Mouse (Mus musculus): ENCODE measurements around the gene Cars2. TPM values are rescaled to one million over a fixed set of nuclear protein-coding genes. Genes with fewer than 3 reads are reported as not detected.
A peak's percentile ranks its signal among the peaks of the same experiment; 100 is the strongest.
"Not testable (repeated sequence)": the region's sequence is repeated elsewhere in the genome, so short reads cannot be mapped to it uniquely, and the experiment has no call there.

The Cars2 gene
- polyA plus RNA-seq, 1 experiment from 2014 or later: 29.9 TPM

DNA sequence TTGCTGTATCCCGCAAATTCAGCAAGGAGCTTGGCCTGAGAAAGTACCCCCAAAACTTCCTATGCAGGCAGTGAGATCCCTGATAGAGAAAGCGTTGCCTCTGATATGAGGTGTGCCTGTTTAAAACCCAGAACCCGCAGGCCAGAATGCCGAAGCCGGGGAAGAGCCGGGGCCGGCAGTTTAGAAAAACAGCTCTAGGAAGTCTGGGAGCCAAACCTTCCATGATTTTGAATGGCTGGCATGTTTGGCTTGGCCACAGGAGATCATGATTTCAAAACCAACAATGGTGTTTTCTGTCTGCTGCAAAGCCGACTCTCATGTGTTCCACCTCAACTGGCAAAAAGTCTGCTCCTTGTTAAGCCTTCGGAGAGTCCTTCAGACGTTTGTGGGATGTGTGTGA, 1.8 kb upstream of the Cars2 start:
- H3K27ac ChIP-seq (ENCODE audit: low read depth): no peak overlapping the region
- no peak overlapping the region for H3K9ac ChIP-seq (ENCODE audit: low read length)
- no peaks in the 10 kb centered on the region for H3K27me3 ChIP-seq (replicated peaks; ENCODE audit: control insufficient read depth, insufficient read depth, low read length)
- no peak for ATAC-seq (replicated peaks; ENCODE audit: low FRiP score, low TSS enrichment, low read depth)
- no peak for DNase-seq (ENCODE audit: low spot score)
- no peak overlapping the region for H3K4me2 ChIP-seq (ENCODE audit: low read length)
- no peaks in the 10 kb centered on the region for H3K9me3 ChIP-seq (ENCODE audit: control insufficient read depth, low read length)
- 84% methylated on average over 10 of the region's 10 CpGs for WGBS
- H3K4me1 ChIP-seq (replicated peaks; ENCODE audit: control insufficient read depth, insufficient read depth, low read length): peaks cover 17% of the 10 kb centered on the region
- peaks cover 2% of the 10 kb centered on the region; the same call in 1 of the 2 replicates for H3K36me3 ChIP-seq (ENCODE audit: control insufficient read depth, insufficient read depth, low read length)
- H3K4me3 ChIP-seq (ENCODE audit: low read depth, low read length): no peak overlapping the region

DNA sequence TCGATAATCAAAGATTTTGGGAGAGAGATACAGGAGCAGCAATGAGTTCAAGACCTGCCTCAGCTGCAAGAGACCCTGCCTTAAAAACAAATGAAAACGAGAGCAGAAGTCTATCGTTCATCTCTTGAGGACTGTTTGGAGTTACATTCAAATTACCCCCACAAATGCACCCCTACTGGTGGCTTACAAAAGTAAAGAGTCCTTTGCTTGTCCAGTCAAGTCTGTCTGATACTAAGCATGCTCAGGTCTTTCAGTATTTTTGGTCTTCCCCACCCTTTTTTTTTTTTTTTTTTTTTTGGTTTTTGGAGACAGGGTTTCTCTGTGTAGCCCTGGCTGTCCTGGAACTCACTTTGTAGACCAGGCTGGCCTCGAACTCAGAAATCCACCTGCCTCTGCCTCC, 914 bp upstream of the Cars2 start:
- 79% methylated on average over 3 of the region's 4 CpGs for WGBS
- H3K4me2 ChIP-seq (ENCODE audit: low read length); DNase-seq (ENCODE audit: low spot score); H3K4me3 ChIP-seq (ENCODE audit: low read depth, low read length); H3K27me3 ChIP-seq (replicated peaks; ENCODE audit: control insufficient read depth, insufficient read depth, low read length); ATAC-seq (replicated peaks; ENCODE audit: low FRiP score, low TSS enrichment, low read depth); H3K9ac ChIP-seq (ENCODE audit: low read length); H3K36me3 ChIP-seq (ENCODE audit: control insufficient read depth, insufficient read depth, low read length); H3K27ac ChIP-seq (ENCODE audit: low read depth); H3K9me3 ChIP-seq (ENCODE audit: control insufficient read depth, low read length): not testable (repeated sequence)
- H3K4me1 ChIP-seq (replicated peaks; ENCODE audit: control insufficient read depth, insufficient read depth, low read length): peaks cover 17% of the 10 kb centered on the region

DNA sequence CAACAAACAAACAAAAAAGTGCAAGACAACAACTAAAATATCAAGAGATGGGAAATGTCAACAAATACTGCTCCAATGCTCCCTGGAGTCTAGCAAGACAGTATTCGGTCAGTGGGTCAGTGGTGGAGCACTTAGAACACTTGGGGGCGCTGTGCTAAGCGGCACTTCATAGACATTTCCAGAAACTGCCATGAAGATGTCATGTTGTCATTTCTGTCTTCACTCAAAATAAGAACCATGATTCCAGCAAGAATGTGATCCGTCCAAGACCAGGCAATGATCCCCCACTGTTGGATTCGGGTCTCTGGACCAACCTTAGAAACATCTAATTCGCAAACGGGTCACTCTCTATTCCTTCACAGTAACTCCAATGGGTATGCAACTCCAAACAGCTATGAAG, 877 bp downstream of the Cars2 start:
- WGBS: 28% methylated on average over 7 of the region's 7 CpGs

DNA sequence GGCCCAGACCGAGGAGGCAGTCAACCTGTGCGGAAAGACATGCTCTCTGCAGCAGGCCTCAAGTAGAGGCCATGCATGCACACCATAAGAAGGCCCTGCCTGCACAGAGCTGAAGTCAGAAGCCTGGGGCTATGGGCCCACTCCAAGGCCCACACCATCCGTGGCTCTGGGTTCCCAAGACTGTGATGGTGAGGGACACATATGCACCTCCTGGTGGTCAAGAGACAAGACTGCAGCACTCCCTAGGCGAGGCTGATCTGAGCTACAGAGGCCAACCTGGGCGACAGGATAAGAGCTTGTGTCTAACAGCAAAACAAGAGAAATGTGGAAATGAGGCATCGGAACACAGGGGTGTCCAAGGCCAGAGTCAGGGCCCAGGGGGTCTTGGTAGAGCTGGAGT, 3.5 kb downstream of the Cars2 start:
- WGBS: 70% methylated on average over 6 of the region's 6 CpGs
- H3K9me3 ChIP-seq (ENCODE audit: control insufficient read depth, low read length): no peaks in the 10 kb centered on the region
- no peak overlapping the region for H3K4me3 ChIP-seq (ENCODE audit: low read depth, low read length)
- H3K4me1 ChIP-seq (replicated peaks; ENCODE audit: control insufficient read depth, insufficient read depth, low read length): peaks cover 6% of the 10 kb centered on the region
- no peaks in the 10 kb centered on the region for H3K27me3 ChIP-seq (replicated peaks; ENCODE audit: control insufficient read depth, insufficient read depth, low read length)
- ATAC-seq (replicated peaks; ENCODE audit: low FRiP score, low TSS enrichment, low read depth) (no peak), DNase-seq (ENCODE audit: low spot score) (no peak)
- no peak overlapping the region for H3K27ac ChIP-seq (ENCODE audit: low read depth)
- no peak overlapping the region for H3K9ac ChIP-seq (ENCODE audit: low read length)
- no peak overlapping the region for H3K4me2 ChIP-seq (ENCODE audit: low read length)
- H3K36me3 ChIP-seq (ENCODE audit: control insufficient read depth, insufficient read depth, low read length): peaks cover 26% of the 10 kb centered on the region; the same call in 1 of the 2 replicates

More for the DNA sequence above, 877 bp downstream of the Cars2 start:
- peak; percentile 79 for DNase-seq (ENCODE audit: low spot score)
- Histone ChIP-seq H3K4me3 (ENCODE audit: low read depth, low read length) (peak overlapping the region; percentile 81), H3K27ac (ENCODE audit: low read depth) (peak overlapping the region; percentile 84), H3K4me1 (replicated peaks; ENCODE audit: control insufficient read depth, insufficient read depth, low read length) (peaks cover 17% of the 10 kb centered on the region), H3K9ac (ENCODE audit: low read length) (peak overlapping the region; percentile 75), H3K27me3 (replicated peaks; ENCODE audit: control insufficient read depth, insufficient read depth, low read length) (no peaks in the 10 kb centered on the region), H3K36me3 (ENCODE audit: control insufficient read depth, insufficient read depth, low read length) (peaks cover 15% of the 10 kb centered on the region; the same call in 1 of the 2 replicates), H3K4me2 (ENCODE audit: low read length) (peak overlapping the region; percentile 55), H3K9me3 (ENCODE audit: control insufficient read depth, low read length) (no peaks in the 10 kb centered on the region)
- no peak for ATAC-seq (replicated peaks; ENCODE audit: low FRiP score, low TSS enrichment, low read depth)

DNA sequence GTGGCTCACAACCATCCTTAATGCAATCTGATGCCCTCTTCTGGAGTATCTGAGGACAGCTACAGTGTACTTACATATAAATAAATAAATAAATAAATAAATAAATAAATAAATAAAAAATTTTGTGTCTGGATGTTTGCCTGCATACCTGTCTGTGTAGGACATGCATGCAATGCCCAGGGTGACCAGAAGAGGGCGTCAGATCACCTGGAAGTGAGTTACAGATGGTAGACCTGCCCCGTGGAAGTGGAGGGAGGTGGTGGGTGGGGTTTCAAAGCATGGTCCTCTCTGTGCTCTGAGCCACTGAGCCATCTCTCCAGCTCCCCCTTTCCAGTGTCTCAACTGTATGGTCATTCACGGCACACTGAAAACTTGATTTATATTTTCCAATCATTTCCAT, 6.2 kb downstream of the Cars2 start:
- DNase-seq (ENCODE audit: low spot score) (peak; percentile 60), ATAC-seq (replicated peaks; ENCODE audit: low FRiP score, low TSS enrichment, low read depth) (no peak)
- Histone ChIP-seq H3K9me3 (ENCODE audit: control insufficient read depth, low read length) (no peaks in the 10 kb centered on the region), H3K4me1 (replicated peaks; ENCODE audit: control insufficient read depth, insufficient read depth, low read length) (0 out of 2 replicates have a peak, but pooled peaks cover under 1% of the 10 kb centered on the region), H3K36me3 (ENCODE audit: control insufficient read depth, insufficient read depth, low read length) (peaks cover 48% of the 10 kb centered on the region), H3K9ac (ENCODE audit: low read length) (no peak overlapping the region), H3K4me2 (ENCODE audit: low read length) (no peak overlapping the region), H3K27me3 (replicated peaks; ENCODE audit: control insufficient read depth, insufficient read depth, low read length) (no peaks in the 10 kb centered on the region), H3K27ac (ENCODE audit: low read depth) (no peak overlapping the region), H3K4me3 (ENCODE audit: low read depth, low read length) (no peak overlapping the region)
- WGBS: 46% methylated on average over 3 of the region's 3 CpGs

DNA sequence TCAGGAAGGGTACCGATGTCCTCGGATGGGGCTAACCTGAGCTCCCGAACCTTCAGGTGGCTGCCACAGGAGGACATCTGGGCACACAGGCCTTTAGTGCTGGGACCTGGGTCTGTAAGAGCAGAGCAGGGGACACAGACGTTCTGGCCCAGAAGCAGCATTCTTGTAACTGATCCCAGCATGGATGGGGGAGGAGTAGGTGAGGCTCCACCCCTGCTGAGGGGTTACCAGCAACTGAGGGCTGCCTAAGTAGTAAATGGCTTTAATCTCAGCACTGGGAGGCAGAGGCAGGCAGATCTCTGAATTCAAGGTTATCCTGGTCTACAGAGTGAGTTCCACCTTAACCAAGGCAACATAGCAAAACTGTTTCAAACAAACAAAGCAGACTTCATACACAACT, 7.7 kb downstream of the Cars2 start:
- WGBS: 83% methylated on average over 4 of the region's 4 CpGs
- ATAC-seq (replicated peaks; ENCODE audit: low FRiP score, low TSS enrichment, low read depth) (no peak), DNase-seq (ENCODE audit: low spot score) (no peak)
- H3K36me3 ChIP-seq (ENCODE audit: control insufficient read depth, insufficient read depth, low read length): peaks cover 57% of the 10 kb centered on the region
- no peaks in the 10 kb centered on the region for H3K9me3 ChIP-seq (ENCODE audit: control insufficient read depth, low read length)
- no peak overlapping the region for H3K4me2 ChIP-seq (ENCODE audit: low read length)
- H3K9ac ChIP-seq (ENCODE audit: low read length): no peak overlapping the region
- no peaks in the 10 kb centered on the region for H3K4me1 ChIP-seq (replicated peaks; ENCODE audit: control insufficient read depth, insufficient read depth, low read length)
- no peak overlapping the region for H3K27ac ChIP-seq (ENCODE audit: low read depth)
- H3K27me3 ChIP-seq (replicated peaks; ENCODE audit: control insufficient read depth, insufficient read depth, low read length): no peaks in the 10 kb centered on the region
- H3K4me3 ChIP-seq (ENCODE audit: low read depth, low read length): no peak overlapping the region

DNA sequence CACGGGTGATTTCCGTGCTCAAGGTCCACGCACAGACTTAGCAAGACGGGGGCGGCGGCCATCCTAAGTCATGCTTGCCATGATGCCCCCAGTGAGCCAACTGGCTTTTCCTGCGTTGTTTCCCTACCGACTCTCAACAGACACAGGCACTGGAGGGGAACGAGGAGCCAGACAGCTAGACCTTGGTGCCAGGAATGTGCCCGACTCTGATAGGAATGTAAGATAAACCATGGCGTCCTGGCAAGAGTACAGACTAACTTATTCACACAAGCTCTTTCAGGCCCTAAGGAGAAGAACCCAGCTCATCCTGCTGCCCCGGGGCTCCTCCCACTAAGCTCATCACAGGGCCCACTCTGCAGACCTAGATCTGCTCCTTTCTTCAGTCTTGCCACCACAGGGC, 8.6 kb downstream of the Cars2 start:
- Histone ChIP-seq H3K27me3 (replicated peaks; ENCODE audit: control insufficient read depth, insufficient read depth, low read length) (no peaks in the 10 kb centered on the region), H3K9ac (ENCODE audit: low read length) (no peak overlapping the region), H3K4me3 (ENCODE audit: low read depth, low read length) (no peak overlapping the region), H3K36me3 (ENCODE audit: control insufficient read depth, insufficient read depth, low read length) (peaks cover 55% of the 10 kb centered on the region), H3K9me3 (ENCODE audit: control insufficient read depth, low read length) (no peaks in the 10 kb centered on the region), H3K27ac (ENCODE audit: low read depth) (no peak overlapping the region), H3K4me1 (replicated peaks; ENCODE audit: control insufficient read depth, insufficient read depth, low read length) (no peaks in the 10 kb centered on the region), H3K4me2 (ENCODE audit: low read length) (no peak overlapping the region)
- DNase-seq (ENCODE audit: low spot score) (no peak), ATAC-seq (replicated peaks; ENCODE audit: low FRiP score, low TSS enrichment, low read depth) (no peak)
- 94% methylated on average over 12 of the region's 12 CpGs for WGBS

DNA sequence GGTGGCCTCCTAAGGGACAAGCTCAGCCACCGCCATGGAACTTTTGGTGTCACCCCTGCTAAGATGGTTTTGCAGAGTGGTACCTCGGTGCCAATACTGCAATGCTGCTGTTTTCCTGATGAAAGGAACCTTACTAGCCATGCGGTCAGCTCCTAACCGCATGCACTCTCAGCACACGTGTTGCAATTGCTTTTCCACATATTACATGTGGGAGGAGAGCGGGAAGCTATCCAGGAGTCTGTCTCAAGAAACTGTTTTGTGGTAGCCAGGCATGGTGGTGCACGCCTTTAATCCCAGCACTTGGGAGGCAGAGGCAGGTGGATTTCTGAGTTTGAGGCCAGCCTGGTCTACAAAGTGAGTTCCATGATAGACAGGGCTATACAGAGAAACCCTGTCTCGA, 10.4 kb downstream of the Cars2 start:
- ATAC-seq (replicated peaks; ENCODE audit: low FRiP score, low TSS enrichment, low read depth): no peak
- WGBS: 92% methylated on average over 8 of the region's 8 CpGs
- H3K9ac ChIP-seq (ENCODE audit: low read length): no peak overlapping the region
- H3K4me1 ChIP-seq (replicated peaks; ENCODE audit: control insufficient read depth, insufficient read depth, low read length): no peaks in the 10 kb centered on the region
- peaks cover 55% of the 10 kb centered on the region for H3K36me3 ChIP-seq (ENCODE audit: control insufficient read depth, insufficient read depth, low read length)
- H3K9me3 ChIP-seq (ENCODE audit: control insufficient read depth, low read length): no peaks in the 10 kb centered on the region
- H3K4me3 ChIP-seq (ENCODE audit: low read depth, low read length): no peak overlapping the region
- no peak overlapping the region for H3K4me2 ChIP-seq (ENCODE audit: low read length)
- no peaks in the 10 kb centered on the region for H3K27me3 ChIP-seq (replicated peaks; ENCODE audit: control insufficient read depth, insufficient read depth, low read length)
- no peak overlapping the region for H3K27ac ChIP-seq (ENCODE audit: low read depth)
- DNase-seq (ENCODE audit: low spot score): no peak

DNA sequence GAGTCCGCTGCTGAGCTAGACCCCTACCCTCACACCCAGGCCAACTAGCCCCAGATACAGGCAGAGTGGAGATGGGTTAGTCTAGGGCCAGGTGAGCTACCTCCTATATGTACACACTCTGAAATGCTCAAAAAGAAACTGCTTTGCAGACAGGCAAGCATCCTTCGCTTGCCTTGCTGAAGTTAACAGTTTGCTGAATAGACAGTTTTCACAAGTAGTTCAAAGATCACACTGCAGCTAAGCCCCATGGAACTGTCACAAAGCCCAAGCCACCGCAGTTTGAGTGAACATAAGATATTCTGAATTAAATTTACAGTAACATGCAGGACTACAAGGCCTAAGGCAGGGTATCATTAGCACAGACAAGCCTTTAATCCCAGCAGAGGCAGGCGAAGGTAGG, 11.5 kb downstream of the Cars2 start:
- no peak for ATAC-seq (replicated peaks; ENCODE audit: low FRiP score, low TSS enrichment, low read depth)
- no peak overlapping the region for H3K4me3 ChIP-seq (ENCODE audit: low read depth, low read length)
- no peaks in the 10 kb centered on the region for H3K4me1 ChIP-seq (replicated peaks; ENCODE audit: control insufficient read depth, insufficient read depth, low read length)
- no peak overlapping the region for H3K27ac ChIP-seq (ENCODE audit: low read depth)
- no peaks in the 10 kb centered on the region for H3K9me3 ChIP-seq (ENCODE audit: control insufficient read depth, low read length)
- no peak for DNase-seq (ENCODE audit: low spot score)
- no peak overlapping the region for H3K4me2 ChIP-seq (ENCODE audit: low read length)
- H3K36me3 ChIP-seq (ENCODE audit: control insufficient read depth, insufficient read depth, low read length): peaks cover 62% of the 10 kb centered on the region
- WGBS: 93% methylated on average over 4 of the region's 4 CpGs
- no peaks in the 10 kb centered on the region for H3K27me3 ChIP-seq (replicated peaks; ENCODE audit: control insufficient read depth, insufficient read depth, low read length)
- H3K9ac ChIP-seq (ENCODE audit: low read length): no peak overlapping the region

Measured in intestine, embryonic 14.5 days (tissue).